Mouse (Mus musculus): ENCODE measurements around the gene Topaz1. TPM values are rescaled to one million over a fixed set of nuclear protein-coding genes. Genes with fewer than 3 reads are reported as not detected.
"Not testable (repeated sequence)": the region's sequence is repeated elsewhere in the genome, so short reads cannot be mapped to it uniquely, and the experiment has no call there.

Gene Topaz1
- total RNA-seq, 2 experiments from 2014 or later: not detected

- no peak for DNase-seq
Observed at GRCm38 (mm10) chr9:122812386-122812785, 65.2 kb downstream of the Topaz1 start.

GRCm38 (mm10) chr9:122814775-122815174 is 67.6 kb downstream of the Topaz1 start:
- DNase-seq: no peak

- DNase-seq: no peak
Observed at GRCm38 (mm10) chr9:122815239-122815851, 68.2 kb downstream of the Topaz1 start.

GRCm38 (mm10) chr9:122823374-122824017 is 76.3 kb downstream of the Topaz1 start:
- DNase-seq: no peak

GRCm38 (mm10) chr9:122826743-122827142 is 79.6 kb downstream of the Topaz1 start:
- no peak for DNase-seq

GRCm38 (mm10) chr9:122829826-122830380 is 82.8 kb downstream of the Topaz1 start:
- no peak for DNase-seq

- DNase-seq: no peak
Observed at GRCm38 (mm10) chr9:122836126-122836525, 89.0 kb downstream of the Topaz1 start.

- DNase-seq: peak; percentile 48
Observed at GRCm38 (mm10) chr9:122836790-122837189, 89.6 kb downstream of the Topaz1 start.

- DNase-seq: no peak
Observed at GRCm38 (mm10) chr9:122837216-122837615, 90.1 kb downstream of the Topaz1 start.

GRCm38 (mm10) chr9:122837680-122838079 is 90.5 kb downstream of the Topaz1 start:
- peak; percentile 42 for DNase-seq

GRCm38 (mm10) chr9:122843760-122844159 is 96.6 kb downstream of the Topaz1 start, which contains the start of gene Gm35549:
Gm35549 (minus strand) TSS chr9:122844035.
- DNase-seq: no peak

GRCm38 (mm10) chr9:122845621-122846020 is 98.5 kb downstream of the Topaz1 start:
- no peak for DNase-seq

- DNase-seq: no peak
Observed at GRCm38 (mm10) chr9:122846156-122846555, 99.0 kb downstream of the Topaz1 start.

GRCm38 (mm10) chr9:122847811-122848311 is 100.7 kb downstream of the Topaz1 start:
- not testable (repeated sequence) for DNase-seq

Other genes starting within 250 kb of the Topaz1 start
- 10 to 100 TPM; 21.9 to 25.0 TPM for gene Tcaim, start 58.2 kb downstream of the Topaz1 start, total RNA-seq (2021)
- gene Gm35549, start 96.7 kb downstream of the Topaz1 start, total RNA-seq (2021): not detected
- 10 to 100 TPM; 46.6 to 60.7 TPM for gene Zfp445, start 118.7 kb downstream of the Topaz1 start, total RNA-seq (2021)
- gene Zkscan7, start 138.3 kb downstream of the Topaz1 start, total RNA-seq (2021): 1 to 10 TPM; 4.9 to 6.1 TPM
- gene Zfp105, start 175.7 kb downstream of the Topaz1 start, total RNA-seq (2021): 1 to 10 TPM; 4.6 to 6.3 TPM
- gene 1110059G10Rik, start 203.7 kb downstream of the Topaz1 start, total RNA-seq (2021): 10 to 100 TPM; 14.6 to 15.6 TPM
- 1 to 10 TPM; 7.9 to 8.1 TPM for gene Kif15, start 203.7 kb downstream of the Topaz1 start, total RNA-seq (2021)